Mouse (Mus musculus) embryonic facial prominence, embryonic 12.5 days (tissue): ENCODE measurements around the gene Rap1gap. TPM values are rescaled to one million over a fixed set of nuclear protein-coding genes. Genes with fewer than 3 reads are reported as not detected.
A peak's percentile ranks its signal among the peaks of the same experiment; 100 is the strongest.

Experiments used
- ATAC-seq: fragments of 200-750 bp; cut with Nextera tagmentation; 2 replicates; pipeline ENCODE4 v1.8.0; 2017; ENCODE audit not compliant: insufficient number of reproducible peaks, insufficient read depth, low FRiP score, low TSS enrichment
- H3K27ac ChIP-seq: fragments of 300-500 bp; sonication (generic); 2 replicates; pipeline ENCODE4 v1.5.1; 2016; ENCODE audit warnings: mild to moderate bottlenecking
- H3K27me3 ChIP-seq: fragments of 300-500 bp; sonication (generic); 2 replicates; pipeline ENCODE4 v1.6.1; 2016; ENCODE audit warnings: mild to moderate bottlenecking, moderate library complexity
- H3K36me3 ChIP-seq: fragments of 300-500 bp; sonication (generic); 2 replicates; pipeline ENCODE4 v1.6.1; 2016; ENCODE audit warnings: mild to moderate bottlenecking
- H3K4me1 ChIP-seq: fragments of 300-500 bp; sonication (generic); 2 replicates; pipeline ENCODE4 v1.6.1; 2016
- H3K4me2 ChIP-seq: fragments of 300-500 bp; sonication (generic); replicated peaks from 2 replicates; pipeline ENCODE4 v1.6.1; 2016; ENCODE audit warnings: mild to moderate bottlenecking, moderate library complexity
- H3K4me3 ChIP-seq: fragments of 300-500 bp; sonication (generic); 2 replicates; pipeline ENCODE4 v1.5.1; 2016; ENCODE audit warnings: mild to moderate bottlenecking
- H3K9ac ChIP-seq: fragments of 300-500 bp; sonication (generic); 2 replicates; pipeline ENCODE4 v1.6.1; 2016; ENCODE audit warnings: mild to moderate bottlenecking, moderate library complexity
- H3K9me3 ChIP-seq: fragments of 300-500 bp; sonication (generic); 2 replicates; pipeline ENCODE4 v1.6.1; 2016; ENCODE audit warnings: mild to moderate bottlenecking, moderate library complexity
- WGBS: fragments of 180-500 bp; shearing (Covaris S2); methylation state at CpG from one replicate; pipeline ENCODE4 v1.1.7; 2016; 5-methylcytosine and 5-hydroxymethylcytosine counted together
- polyA plus RNA-seq: library from polyadenylated mRNA; unstranded; fragments of >200 nt; fragmentation: Nextera tagmentation; extraction: Ambion mirVana; gene quantifications from 2 replicates; pipeline ENCODE4 v1.2.1, GENCODE M21; 2016

The Rap1gap gene
- polyA plus RNA-seq, 1 experiment from 2014 or later = 15.1 TPM

GRCm38 (mm10) chr4:137752471-137752870 lies 87.9 kb downstream of the Rap1gap start:
- peaks cover 30% of the 10 kb centered on the region for H3K4me1 ChIP-seq

GRCm38 (mm10) chr4:137753199-137753598 lies 88.7 kb downstream of the Rap1gap start:
- Histone ChIP-seq H3K4me2 (no peak overlapping the region), H3K4me3 (no peak overlapping the region), H3K4me1 (peaks cover 30% of the 10 kb centered on the region), H3K27ac (no peak overlapping the region), H3K27me3 (no peaks in the 10 kb centered on the region), H3K9ac (no peak overlapping the region), H3K36me3 (no peaks in the 10 kb centered on the region), H3K9me3 (no peaks in the 10 kb centered on the region)
- 69% methylated on average over 7 of the region's 7 CpGs for WGBS
- no peak for ATAC-seq

More at GRCm38 (mm10) chr4:137752471-137752870, 87.9 kb downstream of the Rap1gap start:
- H3K4me3 ChIP-seq = no peak overlapping the region
- no peaks in the 10 kb centered on the region for H3K9me3 ChIP-seq
- no peak overlapping the region for H3K9ac ChIP-seq
- H3K27ac ChIP-seq = peak overlapping the region; percentile 25; the same call in 1 of the 2 replicates
- no peak overlapping the region for H3K4me2 ChIP-seq
- no peaks in the 10 kb centered on the region for H3K27me3 ChIP-seq
- WGBS = 57% methylated on average over 15 of the region's 15 CpGs
- no peaks in the 10 kb centered on the region for H3K36me3 ChIP-seq
- ATAC-seq = peak; percentile 32; the same call in 1 of the 2 replicates

GRCm38 (mm10) chr4:137754446-137754845 lies 89.9 kb downstream of the Rap1gap start:
- H3K4me3 ChIP-seq = no peak overlapping the region
- no peak overlapping the region for H3K9ac ChIP-seq
- no peak overlapping the region for H3K27ac ChIP-seq
- H3K27me3 ChIP-seq = no peaks in the 10 kb centered on the region
- no peaks in the 10 kb centered on the region for H3K9me3 ChIP-seq
- H3K36me3 ChIP-seq = no peaks in the 10 kb centered on the region
- no peak overlapping the region for H3K4me2 ChIP-seq
- WGBS = 48% methylated on average over 2 of the region's 2 CpGs
- no peak for ATAC-seq
- peaks cover 21% of the 10 kb centered on the region for H3K4me1 ChIP-seq

DNA sequence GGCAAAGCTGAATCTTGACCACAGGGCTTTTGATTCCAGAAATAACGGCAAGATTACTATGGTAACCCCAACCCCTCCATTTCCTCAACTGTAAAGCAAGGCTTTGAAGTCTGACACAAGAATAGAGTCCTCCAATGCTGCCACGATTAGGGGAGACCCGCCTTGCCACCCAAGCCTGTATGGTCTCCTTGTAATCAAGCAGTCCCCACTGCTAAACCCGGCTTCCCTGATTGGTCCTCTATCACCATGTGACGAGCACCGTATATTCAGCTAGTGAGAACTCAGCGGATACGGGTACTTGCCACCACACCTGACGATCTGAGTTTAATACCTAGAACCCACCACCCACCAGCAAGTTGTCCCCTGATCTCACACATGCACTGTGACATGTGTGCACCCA lies 98.4 kb downstream of the Rap1gap start:
- no peak for ATAC-seq
- WGBS = 81% methylated on average over 9 of the region's 9 CpGs

DNA sequence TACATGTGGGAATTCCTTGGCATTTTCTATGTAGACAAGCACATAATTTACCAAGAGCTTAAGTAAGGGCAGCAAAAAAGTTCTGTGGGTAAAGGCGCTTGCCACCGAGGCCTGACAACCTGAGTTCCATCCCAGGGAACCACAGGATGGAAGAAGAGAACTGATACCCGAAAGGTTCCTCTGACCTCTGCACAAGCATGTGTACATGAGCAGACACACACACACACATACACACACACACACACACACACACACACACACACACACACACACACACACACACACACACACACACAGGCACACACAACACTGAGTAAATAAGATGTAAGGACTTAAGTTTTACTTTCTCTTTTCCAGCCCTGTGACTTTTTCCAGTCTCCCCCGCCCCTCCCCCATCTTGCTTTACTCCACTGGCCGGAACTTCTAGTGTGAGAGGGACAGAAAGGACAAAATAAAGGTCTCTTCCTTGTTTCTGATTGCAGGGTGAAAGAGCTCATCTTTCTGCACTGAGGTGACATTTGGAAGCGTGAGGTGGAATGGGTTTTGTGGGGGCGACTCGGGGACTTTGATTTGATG lies 99.5 kb downstream of the Rap1gap start:
- ATAC-seq = no peak
- no peak overlapping the region for H3K27ac ChIP-seq
- 65% methylated on average over 8 of the region's 8 CpGs for WGBS

More for the DNA sequence above, 98.4 kb downstream of the Rap1gap start:
- no peak overlapping the region for H3K9ac ChIP-seq
- H3K4me1 ChIP-seq = peaks cover 18% of the 10 kb centered on the region
- no peaks in the 10 kb centered on the region for H3K9me3 ChIP-seq
- no peak overlapping the region for H3K4me2 ChIP-seq
- no peaks in the 10 kb centered on the region for H3K27me3 ChIP-seq
- H3K4me3 ChIP-seq = no peak overlapping the region
- no peaks in the 10 kb centered on the region for H3K36me3 ChIP-seq
- H3K27ac ChIP-seq = no peak overlapping the region

GRCm38 (mm10) chr4:137764621-137765020 lies 100.1 kb downstream of the Rap1gap start:
- Histone ChIP-seq H3K27me3 (no peaks in the 10 kb centered on the region), H3K9ac (no peak overlapping the region), H3K4me3 (no peak overlapping the region), H3K36me3 (no peaks in the 10 kb centered on the region), H3K4me2 (no peak overlapping the region), H3K9me3 (no peaks in the 10 kb centered on the region), H3K4me1 (peaks cover 18% of the 10 kb centered on the region), H3K27ac (0 out of 2 replicates have a peak overlapping the region, but pooled peaks have one; percentile 7)
- 65% methylated on average over 3 of the region's 3 CpGs for WGBS
- ATAC-seq = no peak

More for the DNA sequence above, 99.5 kb downstream of the Rap1gap start:
- Histone ChIP-seq H3K4me2 (no peak overlapping the region), H3K27me3 (no peaks in the 10 kb centered on the region), H3K36me3 (no peaks in the 10 kb centered on the region), H3K9me3 (no peaks in the 10 kb centered on the region), H3K4me1 (peaks cover 18% of the 10 kb centered on the region), H3K9ac (no peak overlapping the region), H3K4me3 (no peak overlapping the region)

DNA sequence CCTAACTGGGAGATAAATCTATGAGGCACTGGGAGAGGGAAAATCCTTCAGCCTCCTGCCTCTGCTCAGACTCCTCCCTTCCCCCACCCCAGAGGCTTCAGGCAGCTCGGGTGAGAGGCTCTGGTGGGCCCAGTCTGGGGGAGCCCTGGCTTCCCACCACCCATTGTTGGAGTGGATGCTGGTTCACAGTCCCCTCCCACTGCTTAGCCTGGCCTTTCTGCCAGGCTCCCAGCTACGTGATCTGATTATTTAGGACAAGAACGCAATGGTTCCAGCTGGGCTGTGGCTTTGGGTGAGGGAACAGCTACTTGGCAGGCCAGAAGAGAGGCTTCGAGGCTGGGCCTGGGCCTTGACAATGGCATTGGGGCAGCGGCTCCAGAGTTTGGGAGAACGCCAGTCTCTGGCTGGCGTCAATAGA lies 101.0 kb downstream of the Rap1gap start:
- WGBS = 37% methylated on average over 7 of the region's 7 CpGs
- H3K4me1 ChIP-seq = peaks cover 18% of the 10 kb centered on the region
- H3K4me2 ChIP-seq = no peak overlapping the region
- no peaks in the 10 kb centered on the region for H3K36me3 ChIP-seq
- no peak overlapping the region for H3K9ac ChIP-seq
- ATAC-seq = peak; percentile 80; the same call in 1 of the 2 replicates
- H3K9me3 ChIP-seq = no peaks in the 10 kb centered on the region
- no peaks in the 10 kb centered on the region for H3K27me3 ChIP-seq
- H3K27ac ChIP-seq = peak overlapping the region; percentile 66
- H3K4me3 ChIP-seq = no peak overlapping the region

DNA sequence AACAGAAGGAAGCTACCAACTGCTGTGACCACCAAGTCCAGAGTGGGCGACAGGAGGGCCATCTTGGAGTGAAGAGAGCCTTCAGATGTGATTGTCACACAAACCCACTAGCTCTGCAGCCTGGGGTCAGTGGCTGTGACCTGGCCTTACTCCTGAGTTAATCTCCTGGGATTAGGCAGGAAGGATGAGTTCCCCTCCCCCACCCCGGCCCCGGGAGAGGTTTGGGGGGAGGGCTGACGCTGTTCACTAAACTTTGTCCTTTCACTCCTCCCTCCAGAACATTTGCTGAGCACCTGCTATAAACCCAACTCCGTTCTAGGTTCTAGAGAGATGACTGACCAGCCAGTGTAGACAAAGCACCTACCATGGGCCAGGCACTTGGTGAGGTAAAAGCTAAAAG lies 101.8 kb downstream of the Rap1gap start:
- ATAC-seq = no peak
- Histone ChIP-seq H3K27ac (peak overlapping the region; percentile 66; the same call in 1 of the 2 replicates), H3K9me3 (no peaks in the 10 kb centered on the region), H3K27me3 (no peaks in the 10 kb centered on the region), H3K4me3 (no peak overlapping the region), H3K36me3 (no peaks in the 10 kb centered on the region), H3K9ac (no peak overlapping the region), H3K4me2 (no peak overlapping the region), H3K4me1 (peaks cover 22% of the 10 kb centered on the region)
- WGBS = 24% methylated on average over 5 of the region's 5 CpGs

GRCm38 (mm10) chr4:137768381-137768780 lies 103.9 kb downstream of the Rap1gap start:
- H3K4me1 ChIP-seq = peaks cover 23% of the 10 kb centered on the region
- H3K36me3 ChIP-seq = no peaks in the 10 kb centered on the region
- no peak for ATAC-seq
- H3K9me3 ChIP-seq = no peaks in the 10 kb centered on the region
- H3K27me3 ChIP-seq = no peaks in the 10 kb centered on the region
- no peak overlapping the region for H3K9ac ChIP-seq
- WGBS = 84% methylated on average over 5 of the region's 5 CpGs
- no peak overlapping the region for H3K4me2 ChIP-seq
- no peak overlapping the region for H3K4me3 ChIP-seq
- no peak overlapping the region for H3K27ac ChIP-seq

DNA sequence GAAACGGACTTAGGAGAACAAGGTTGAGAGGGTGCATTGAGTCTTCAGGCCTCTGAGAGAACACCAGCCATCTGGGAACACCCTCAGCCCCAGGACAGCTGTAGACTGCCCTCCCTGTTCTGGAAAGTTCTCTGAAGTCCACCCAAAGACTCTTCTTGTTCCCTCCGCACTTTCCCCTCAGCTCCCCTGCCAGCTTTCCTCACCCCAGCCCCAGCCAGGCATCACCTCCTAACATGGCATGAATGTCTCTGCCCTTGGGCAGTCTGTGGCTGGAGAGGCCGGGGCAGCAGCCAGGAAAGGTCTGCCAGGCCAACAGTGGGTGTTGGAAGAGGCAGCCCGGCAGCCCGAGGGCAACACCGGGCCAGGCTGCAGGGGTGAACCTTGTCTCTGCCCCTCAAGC lies 104.3 kb downstream of the Rap1gap start:
- no peak for ATAC-seq
- H3K4me3 ChIP-seq = no peak overlapping the region
- no peaks in the 10 kb centered on the region for H3K9me3 ChIP-seq
- no peaks in the 10 kb centered on the region for H3K36me3 ChIP-seq
- no peak overlapping the region for H3K27ac ChIP-seq
- no peaks in the 10 kb centered on the region for H3K27me3 ChIP-seq
- H3K4me1 ChIP-seq = peaks cover 28% of the 10 kb centered on the region
- WGBS = 85% methylated on average over 6 of the region's 6 CpGs
- H3K4me2 ChIP-seq = no peak overlapping the region
- H3K9ac ChIP-seq = no peak overlapping the region

- Histone ChIP-seq H3K27me3 (no peaks in the 10 kb centered on the region), H3K9me3 (no peaks in the 10 kb centered on the region), H3K9ac (no peak overlapping the region), H3K27ac (no peak overlapping the region), H3K36me3 (no peaks in the 10 kb centered on the region), H3K4me3 (no peak overlapping the region), H3K4me2 (no peak overlapping the region), H3K4me1 (peaks cover 32% of the 10 kb centered on the region)
- ATAC-seq = no peak
- 39% methylated on average over 7 of the region's 7 CpGs for WGBS
These were observed 105.1 kb downstream of the Rap1gap start for GRCm38 (mm10) chr4:137769635-137770034.

- H3K4me3 ChIP-seq = no peak overlapping the region
- no peak overlapping the region for H3K4me2 ChIP-seq
- no peak overlapping the region for H3K9ac ChIP-seq
- H3K27ac ChIP-seq = 0 out of 2 replicates have a peak overlapping the region, but pooled peaks have one; percentile 17
- H3K4me1 ChIP-seq = peaks cover 22% of the 10 kb centered on the region
- no peaks in the 10 kb centered on the region for H3K9me3 ChIP-seq
- ATAC-seq = no peak
- H3K27me3 ChIP-seq = no peaks in the 10 kb centered on the region
- 62% methylated on average over 14 of the region's 14 CpGs for WGBS
- H3K36me3 ChIP-seq = no peaks in the 10 kb centered on the region
These were observed 106.5 kb downstream of the Rap1gap start for GRCm38 (mm10) chr4:137770901-137771612.
